Mouse (Mus musculus): Measurements from ENCODE around the gene Braf. TPM values are rescaled to one million over a fixed set of nuclear protein-coding genes. Genes with fewer than 3 reads are reported as not detected.
"Not testable (repeated sequence)": the region's sequence is repeated elsewhere in the genome, so short reads cannot be mapped to it uniquely, and the experiment has no call there.

The Braf gene
- polyA plus RNA-seq (2015; fragmentation: Nextera tagmentation; extraction: Ambion mirVana): 17.1 and 17.8 TPM in 2 replicates

GRCm38 (mm10) chr6:39724866-39725711 is at the start of gene Braf:
Braf (minus strand) TSS chr6:39725463.
- Histone ChIP-seq H3K9me3 (replicated peaks) (no peaks in the 10 kb centered on the region), H3K27me3 (no peaks in the 10 kb centered on the region), H3K4me3 (replicated peaks) (peak within 1 kb of the TSS; percentile 92), H3K36me3 (no peaks in the 10 kb centered on the region), H3K27ac (replicated peaks) (peak within 1 kb of the TSS; percentile 99), H3K4me1 (peaks cover 16% of the 10 kb centered on the region), H3K9ac (peak within 1 kb of the TSS; percentile 93), H3K4me2 (replicated peaks) (peak within 1 kb of the TSS; percentile 71)
- peak; percentile 91 for ATAC-seq (ENCODE audit: insufficient number of reproducible peaks, low FRiP score, low TSS enrichment, low read depth)
- under 1% methylated on average over 55 of the region's 101 CpGs for WGBS

- no peaks in the 10 kb centered on the region for H3K36me3 ChIP-seq
- ATAC-seq (ENCODE audit: insufficient number of reproducible peaks, low FRiP score, low TSS enrichment, low read depth): no peak
- H3K27me3 ChIP-seq: no peaks in the 10 kb centered on the region
- H3K4me1 ChIP-seq: no peaks in the 10 kb centered on the region
- H3K4me2 ChIP-seq (replicated peaks): no peak overlapping the region
- no peak overlapping the region for H3K9ac ChIP-seq
- H3K9me3 ChIP-seq (replicated peaks): no peaks in the 10 kb centered on the region
- 75% methylated on average over 9 of the region's 9 CpGs for WGBS
- H3K27ac ChIP-seq (replicated peaks): no peak overlapping the region; the same call in 1 of the 2 replicates
- no peak overlapping the region for H3K4me3 ChIP-seq (replicated peaks)
Measured at GRCm38 (mm10) chr6:39775029-39775428, 49.8 kb upstream of the Braf start.

- Histone ChIP-seq H3K4me3 (replicated peaks) (no peak overlapping the region), H3K9me3 (replicated peaks) (no peaks in the 10 kb centered on the region), H3K4me1 (no peaks in the 10 kb centered on the region), H3K9ac (no peak overlapping the region), H3K36me3 (no peaks in the 10 kb centered on the region), H3K27ac (replicated peaks) (no peak overlapping the region), H3K27me3 (no peaks in the 10 kb centered on the region), H3K4me2 (replicated peaks) (no peak overlapping the region)
- no peak for ATAC-seq (ENCODE audit: insufficient number of reproducible peaks, low FRiP score, low TSS enrichment, low read depth)
- WGBS: 92% methylated on average over 2 of the region's 2 CpGs
Measured at GRCm38 (mm10) chr6:39757229-39757628, 32.0 kb upstream of the Braf start.

GRCm38 (mm10) chr6:39749881-39750280 is 24.6 kb upstream of the Braf start:
- H3K9ac ChIP-seq: no peak overlapping the region
- H3K27me3 ChIP-seq: no peaks in the 10 kb centered on the region
- no peak overlapping the region for H3K4me2 ChIP-seq (replicated peaks)
- no peak for ATAC-seq (ENCODE audit: insufficient number of reproducible peaks, low FRiP score, low TSS enrichment, low read depth)
- WGBS: 36% methylated on average over 6 of the region's 6 CpGs
- no peaks in the 10 kb centered on the region for H3K36me3 ChIP-seq
- H3K9me3 ChIP-seq (replicated peaks): no peaks in the 10 kb centered on the region
- H3K27ac ChIP-seq (replicated peaks): no peak overlapping the region
- no peak overlapping the region for H3K4me3 ChIP-seq (replicated peaks)
- no peaks in the 10 kb centered on the region for H3K4me1 ChIP-seq

GRCm38 (mm10) chr6:39747094-39747493 is 21.8 kb upstream of the Braf start:
- no peaks in the 10 kb centered on the region for H3K9me3 ChIP-seq (replicated peaks)
- H3K4me1 ChIP-seq: no peaks in the 10 kb centered on the region
- no peak overlapping the region for H3K27ac ChIP-seq (replicated peaks)
- ATAC-seq (ENCODE audit: insufficient number of reproducible peaks, low FRiP score, low TSS enrichment, low read depth): no peak
- no peaks in the 10 kb centered on the region for H3K36me3 ChIP-seq
- no peak overlapping the region for H3K9ac ChIP-seq
- H3K4me3 ChIP-seq (replicated peaks): no peak overlapping the region
- H3K4me2 ChIP-seq (replicated peaks): no peak overlapping the region
- WGBS: 33% methylated on average over 1 of the region's 1 CpGs
- no peaks in the 10 kb centered on the region for H3K27me3 ChIP-seq

GRCm38 (mm10) chr6:39745456-39745855 is 20.2 kb upstream of the Braf start:
- Histone ChIP-seq H3K9ac (no peak overlapping the region), H3K4me2 (replicated peaks) (no peak overlapping the region), H3K4me1 (no peaks in the 10 kb centered on the region), H3K4me3 (replicated peaks) (no peak overlapping the region), H3K27ac (replicated peaks) (no peak overlapping the region), H3K36me3 (no peaks in the 10 kb centered on the region), H3K27me3 (no peaks in the 10 kb centered on the region), H3K9me3 (replicated peaks) (no peaks in the 10 kb centered on the region)
- 78% methylated on average over 1 of the region's 1 CpGs for WGBS
- ATAC-seq (ENCODE audit: insufficient number of reproducible peaks, low FRiP score, low TSS enrichment, low read depth): no peak

- not testable (repeated sequence) for H3K4me2 ChIP-seq (replicated peaks); H3K4me1 ChIP-seq; H3K27ac ChIP-seq (replicated peaks); ATAC-seq (ENCODE audit: insufficient number of reproducible peaks, low FRiP score, low TSS enrichment, low read depth); H3K9ac ChIP-seq; H3K36me3 ChIP-seq; H3K27me3 ChIP-seq; H3K4me3 ChIP-seq (replicated peaks); H3K9me3 ChIP-seq (replicated peaks)
- 83% methylated on average over 9 of the region's 9 CpGs for WGBS
Measured at GRCm38 (mm10) chr6:39739698-39740097, 14.4 kb upstream of the Braf start.

- WGBS: 73% methylated on average over 5 of the region's 5 CpGs
- Histone ChIP-seq H3K9ac (no peak overlapping the region), H3K27ac (replicated peaks) (no peak overlapping the region), H3K27me3 (no peaks in the 10 kb centered on the region), H3K4me3 (replicated peaks) (no peak overlapping the region), H3K4me1 (peaks cover 10% of the 10 kb centered on the region), H3K4me2 (replicated peaks) (no peak overlapping the region), H3K9me3 (replicated peaks) (no peaks in the 10 kb centered on the region), H3K36me3 (no peaks in the 10 kb centered on the region)
- no peak for ATAC-seq (ENCODE audit: insufficient number of reproducible peaks, low FRiP score, low TSS enrichment, low read depth)
Measured at GRCm38 (mm10) chr6:39728095-39728494, 2.8 kb upstream of the Braf start.

GRCm38 (mm10) chr6:39726149-39726548 is 886 bp upstream of the Braf start:
- H3K27me3 ChIP-seq: no peaks in the 10 kb centered on the region
- no peaks in the 10 kb centered on the region for H3K36me3 ChIP-seq
- no peak overlapping the region for H3K9ac ChIP-seq
- ATAC-seq (ENCODE audit: insufficient number of reproducible peaks, low FRiP score, low TSS enrichment, low read depth): no peak
- 70% methylated on average over 3 of the region's 3 CpGs for WGBS
- no peak overlapping the region for H3K4me2 ChIP-seq (replicated peaks)
- peaks cover 16% of the 10 kb centered on the region for H3K4me1 ChIP-seq
- H3K9me3 ChIP-seq (replicated peaks): no peaks in the 10 kb centered on the region
- H3K4me3 ChIP-seq (replicated peaks): no peak overlapping the region
- no peak overlapping the region for H3K27ac ChIP-seq (replicated peaks)

- Histone ChIP-seq H3K4me2 (replicated peaks) (peak overlapping the region; percentile 71), H3K9me3 (replicated peaks) (no peaks in the 10 kb centered on the region), H3K36me3 (no peaks in the 10 kb centered on the region), H3K4me1 (peaks cover 16% of the 10 kb centered on the region), H3K9ac (peak overlapping the region; percentile 93), H3K4me3 (replicated peaks) (peak overlapping the region; percentile 92), H3K27ac (replicated peaks) (peak overlapping the region; percentile 99), H3K27me3 (no peaks in the 10 kb centered on the region)
- ATAC-seq (ENCODE audit: insufficient number of reproducible peaks, low FRiP score, low TSS enrichment, low read depth): no peak; the same call in 1 of the 2 replicates
- under 1% methylated on average over 12 of the region's 12 CpGs for whole genome bisulfite sequencing
Measured at GRCm38 (mm10) chr6:39724542-39724865, 759 bp downstream of the Braf start.

- Histone ChIP-seq H3K4me1 (peaks cover 16% of the 10 kb centered on the region), H3K4me3 (replicated peaks) (peak overlapping the region; percentile 92), H3K9me3 (replicated peaks) (no peaks in the 10 kb centered on the region), H3K4me2 (replicated peaks) (peak overlapping the region; percentile 71), H3K27ac (replicated peaks) (no peak overlapping the region), H3K9ac (peak overlapping the region; percentile 93), H3K27me3 (no peaks in the 10 kb centered on the region), H3K36me3 (no peaks in the 10 kb centered on the region)
- ATAC-seq (ENCODE audit: insufficient number of reproducible peaks, low FRiP score, low TSS enrichment, low read depth): no peak
- 3% methylated on average over 7 of the region's 7 CpGs for WGBS
Measured at GRCm38 (mm10) chr6:39724071-39724470, 1.2 kb downstream of the Braf start.

- no peak for ATAC-seq (ENCODE audit: insufficient number of reproducible peaks, low FRiP score, low TSS enrichment, low read depth)
- WGBS: 85% methylated on average over 6 of the region's 6 CpGs
- H3K9ac ChIP-seq: no peak overlapping the region
- no peak overlapping the region for H3K4me2 ChIP-seq (replicated peaks)
- no peak overlapping the region for H3K4me3 ChIP-seq (replicated peaks)
- H3K9me3 ChIP-seq (replicated peaks): no peaks in the 10 kb centered on the region
- H3K36me3 ChIP-seq: no peaks in the 10 kb centered on the region
- H3K27ac ChIP-seq (replicated peaks): no peak overlapping the region
- H3K27me3 ChIP-seq: no peaks in the 10 kb centered on the region
- peaks cover 15% of the 10 kb centered on the region for H3K4me1 ChIP-seq
Measured at GRCm38 (mm10) chr6:39718567-39718966, 6.7 kb downstream of the Braf start.
